Mouse (Mus musculus): ENCODE results near the gene Cabp5.
"Not testable (repeated sequence)": the region's sequence is repeated elsewhere in the genome, so short reads cannot be mapped to it uniquely, and the experiment has no call there.

Cabp5 gene

DNA sequence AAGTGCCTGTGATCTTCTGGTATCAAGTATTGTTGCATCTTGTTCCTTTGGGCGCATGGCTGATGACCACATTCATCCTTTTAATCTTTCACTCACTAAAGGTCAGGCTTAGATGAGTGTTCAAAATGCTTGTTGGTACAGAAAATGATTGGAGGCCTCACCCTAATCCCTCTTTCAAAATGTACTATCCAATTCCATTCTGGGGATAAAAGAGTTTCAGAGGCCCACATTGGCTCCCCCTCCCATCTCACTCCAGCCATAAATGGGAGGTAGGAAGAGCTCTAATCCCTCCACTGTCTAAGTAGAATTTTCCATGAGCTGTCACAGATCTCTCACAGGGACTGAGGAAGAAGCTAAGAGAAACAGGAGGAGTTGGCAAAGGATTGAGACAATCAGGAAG lies at the start of gene Cabp5:
Gene Cabp5 (plus strand): TSS at position 301 of the 400 bp plus-strand sequence.
- DNase-seq (ENCODE audit: low read depth, low spot score): no peak

GRCm38 (mm10) chr7:13355943-13356342 lies 42.0 kb upstream of the Cabp5 start:
- DNase-seq (ENCODE audit: low read depth, low spot score): no peak

- DNase-seq (ENCODE audit: low read depth, low spot score): no peak
Measured at GRCm38 (mm10) chr7:13380588-13380987, 17.3 kb upstream of the Cabp5 start.

DNA sequence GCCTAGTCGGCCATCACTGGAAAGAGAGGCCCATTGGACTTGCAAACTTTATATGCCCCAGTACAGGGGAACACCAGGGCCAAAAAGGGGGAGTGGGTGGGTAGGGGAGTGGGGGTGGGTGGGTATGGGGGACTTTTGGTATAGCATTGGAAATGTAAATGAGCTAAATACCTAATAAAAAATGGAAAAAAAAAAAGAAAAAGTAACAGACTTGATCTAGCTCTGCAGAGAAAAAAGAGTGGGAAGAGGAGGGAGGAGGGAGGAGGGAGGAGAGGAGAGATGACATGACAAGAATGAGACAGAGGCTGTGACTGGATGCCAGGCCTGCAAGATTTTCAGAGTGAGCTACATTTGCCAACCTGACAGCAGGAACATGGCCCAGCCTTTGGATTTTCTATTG lies 52.6 kb downstream of the Cabp5 start, which contains the start of gene Bsph1:
Gene Bsph1 (plus strand): TSS at position 301 of the 400 bp plus-strand sequence.
- DNase-seq (ENCODE audit: low read depth, low spot score): not testable (repeated sequence)

Measured in forelimb bud, embryonic 11.5 days (tissue).